Mouse (Mus musculus) embryonic fibroblast, embryonic 13.5 days (primary cell): ENCODE measurements at regions not wholly inside any gene's neighbourhood (a gene's known extent, or its start where the extent isn't known, plus 50 kb on each side); places are given as distances from the start of the nearest gene placed in this dataset.

Experiments used
- CTCF ChIP-seq: IDR thresholded peaks from 2 replicates; pipeline ENCODE4 v1.5.1; 2011; ENCODE audit warnings: mild to moderate bottlenecking, control low read depth, low read length, moderate library complexity, borderline replicate concordance; ENCODE audit not compliant: insufficient read depth
- POLR2A ChIP-seq: IDR thresholded peaks from 2 replicates; pipeline ENCODE4 v1.6.1; 2011; ENCODE audit warnings: low read depth, mild to moderate bottlenecking, control low read depth, low read length, moderate library complexity

DNA sequence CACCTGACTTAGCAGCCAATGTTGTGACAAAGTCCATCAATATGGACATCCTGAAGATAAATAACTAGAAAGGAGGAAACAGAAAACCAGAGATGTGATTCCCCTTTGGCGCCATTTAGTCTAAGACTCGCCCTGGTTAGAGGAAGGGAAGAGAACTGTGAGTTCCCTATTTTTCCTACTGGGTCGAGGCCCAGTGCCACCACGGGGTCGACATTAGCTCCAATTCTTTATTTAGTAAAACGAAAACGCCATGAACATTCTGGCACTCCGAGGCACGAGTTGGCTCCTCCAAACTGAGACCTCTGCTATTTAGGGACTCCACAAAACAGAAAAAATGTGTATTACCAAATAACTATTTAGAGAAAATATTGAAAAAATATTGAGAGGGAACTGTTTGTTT, 220.3 kb downstream of the Map2k4 start:
- TF ChIP-seq POLR2A (no peak), CTCF (no peak)
